Comparison of ENCODE assay signal across 13 mouse cellular contexts in genomic region chr6:128130686-128131085, GRCm38 (mm10).
"Had no signal": no experiment of that assay in that cellular context is flagged by ENCODE, and none has a peak within 500 bp of the region (broad histone marks: within the 10 kb centered on the region; RNA-seq: fewer than 3 reads in every experiment).

No protein-coding gene starts in this region.

- H3K27ac ChIP-seq: kidney, postnatal 0 days; limb, embryonic 15.5 days; liver, embryonic 13.5 days; lung, embryonic 15.5 days; macrophage; midbrain, embryonic 12.5 days; neural tube, embryonic 12.5 days had no signal

- H3K4me3 ChIP-seq: limb, embryonic 15.5 days; liver, embryonic 13.5 days; lung, embryonic 15.5 days; megakaryocyte, embryonic 14.5 days; midbrain, embryonic 12.5 days; neural tube, embryonic 12.5 days had no signal

- ATAC-seq: liver, postnatal 0 days had no signal

- H3K4me2 ChIP-seq: limb, embryonic 15.5 days; liver, embryonic 13.5 days; lung, embryonic 15.5 days; midbrain, embryonic 12.5 days; neural tube, embryonic 12.5 days had no signal

- H3K9ac ChIP-seq: limb, embryonic 15.5 days; liver, embryonic 13.5 days; liver, postnatal 0 days; lung, embryonic 15.5 days; midbrain, embryonic 12.5 days; neural tube, embryonic 12.5 days had no signal

- H3K36me3 ChIP-seq: liver, embryonic 13.5 days; lung, embryonic 15.5 days; midbrain, embryonic 12.5 days; neural tube, embryonic 12.5 days had no signal

- H3K9me3 ChIP-seq: limb, embryonic 15.5 days; liver, embryonic 13.5 days; lung, embryonic 15.5 days; megakaryocyte, embryonic 14.5 days; midbrain, embryonic 12.5 days; neural tube, embryonic 12.5 days had no signal

- H3K27me3 ChIP-seq: limb, embryonic 15.5 days; liver, embryonic 13.5 days; lung, embryonic 15.5 days; midbrain, embryonic 12.5 days; neural tube, embryonic 12.5 days had no signal

- DNase-seq: kidney, postnatal 36 days; liver, embryonic 13.5 days; liver, postnatal 0 days; lung, postnatal 14 days; retina, postnatal 1 day; thymus, postnatal 36 days had no signal
